Mouse (Mus musculus): ENCODE data around the gene Pdlim7. TPM values are rescaled to one million over a fixed set of nuclear protein-coding genes. Genes with fewer than 3 reads are reported as not detected.

The Pdlim7 gene
- polyA plus RNA-seq (2015; fragmentation: Nextera tagmentation; extraction: Ambion mirVana), result 169 and 176 TPM in 2 replicates

- H3K27me3 ChIP-seq (replicated peaks), result 0 out of 2 replicates have a peak, but pooled peaks cover 3% of the 10 kb centered on the region
- WGBS, result under 1% methylated on average over 52 of the region's 55 CpGs
- H3K4me1 ChIP-seq, result peaks cover 34% of the 10 kb centered on the region
- peak within 1 kb of the TSS; percentile 92 for H3K9ac ChIP-seq (replicated peaks)
- peak within 1 kb of the TSS; percentile 77 for H3K4me2 ChIP-seq
- no peaks in the 10 kb centered on the region for H3K9me3 ChIP-seq (replicated peaks)
- peaks cover 25% of the 10 kb centered on the region for H3K36me3 ChIP-seq
- peak within 1 kb of the TSS; percentile 88 for H3K27ac ChIP-seq (replicated peaks)
- H3K4me3 ChIP-seq (replicated peaks), result peak within 1 kb of the TSS; percentile 86
- ATAC-seq (ENCODE audit: low FRiP score), result peak; percentile 89
Measured at GRCm38 (mm10) chr13:55513111-55513748, at the start of gene Pdlim7. Gene Pdlim7 (minus strand): TSS chr13:55513676.

DNA sequence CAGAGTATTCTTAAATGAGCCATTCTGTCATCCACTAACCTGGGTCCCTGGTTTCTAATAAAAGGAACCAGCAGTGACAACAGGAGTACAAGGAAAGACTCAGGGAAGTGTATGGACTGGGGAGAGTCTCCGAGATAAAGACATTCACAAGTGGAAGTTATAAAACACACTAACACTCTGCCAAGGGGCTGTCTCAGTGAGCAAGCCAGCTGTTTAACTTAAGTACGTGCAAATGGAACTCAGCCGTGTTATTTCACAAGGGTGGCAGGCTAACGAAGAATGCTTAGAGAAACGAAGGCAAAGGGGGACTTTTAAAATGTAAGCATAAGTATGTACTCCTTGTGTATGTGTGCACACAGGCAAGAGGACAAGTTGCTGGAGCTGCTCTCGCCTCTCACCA lies 44.0 kb upstream of the Pdlim7 start:
- WGBS, result 77% methylated on average over 6 of the region's 6 CpGs
- H3K27ac ChIP-seq (replicated peaks), result no peak overlapping the region
- no peak overlapping the region for H3K9ac ChIP-seq (replicated peaks)
- H3K4me3 ChIP-seq (replicated peaks), result no peak overlapping the region
- H3K4me2 ChIP-seq, result no peak overlapping the region
- H3K9me3 ChIP-seq (replicated peaks), result no peaks in the 10 kb centered on the region
- H3K4me1 ChIP-seq, result no peaks in the 10 kb centered on the region
- ATAC-seq (ENCODE audit: low FRiP score), result no peak
- no peaks in the 10 kb centered on the region for H3K27me3 ChIP-seq (replicated peaks)
- peaks cover 31% of the 10 kb centered on the region for H3K36me3 ChIP-seq

DNA sequence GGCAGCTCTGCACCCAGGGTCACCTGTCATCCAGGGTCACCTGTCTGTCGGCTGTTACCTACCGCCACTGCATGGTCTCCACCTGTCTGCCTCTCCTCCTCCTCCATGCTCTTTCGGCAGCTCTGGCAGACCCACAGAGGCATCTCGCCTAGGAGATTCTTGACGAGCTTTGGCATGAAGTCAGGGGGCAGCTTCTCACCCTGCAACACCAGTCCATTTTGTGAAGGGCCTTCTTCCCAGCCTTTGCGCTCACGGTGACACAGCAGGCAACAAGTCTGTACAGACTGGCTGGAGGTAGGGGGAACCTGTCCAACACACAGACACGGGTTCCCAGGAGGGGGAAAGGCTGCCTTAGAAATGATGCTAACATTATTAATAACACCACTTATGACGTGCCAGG lies 42.4 kb upstream of the Pdlim7 start:
- Histone ChIP-seq H3K9ac (replicated peaks) (no peak overlapping the region), H3K4me2 (no peak overlapping the region), H3K36me3 (peaks cover 46% of the 10 kb centered on the region), H3K27me3 (replicated peaks) (no peaks in the 10 kb centered on the region), H3K4me3 (replicated peaks) (no peak overlapping the region), H3K9me3 (replicated peaks) (no peaks in the 10 kb centered on the region), H3K4me1 (no peaks in the 10 kb centered on the region), H3K27ac (replicated peaks) (no peak overlapping the region)
- no peak for ATAC-seq (ENCODE audit: low FRiP score)
- 92% methylated on average over 9 of the region's 9 CpGs for WGBS

- Histone ChIP-seq H3K4me2 (no peak overlapping the region), H3K27me3 (replicated peaks) (no peaks in the 10 kb centered on the region), H3K4me3 (replicated peaks) (no peak overlapping the region), H3K27ac (replicated peaks) (no peak overlapping the region), H3K36me3 (peaks cover 91% of the 10 kb centered on the region), H3K9me3 (replicated peaks) (no peaks in the 10 kb centered on the region), H3K4me1 (no peaks in the 10 kb centered on the region), H3K9ac (replicated peaks) (no peak overlapping the region)
- no peak for ATAC-seq (ENCODE audit: low FRiP score)
- 91% methylated on average over 15 of the region's 15 CpGs for WGBS
Measured at GRCm38 (mm10) chr13:55549061-55549460, 35.6 kb upstream of the Pdlim7 start.

DNA sequence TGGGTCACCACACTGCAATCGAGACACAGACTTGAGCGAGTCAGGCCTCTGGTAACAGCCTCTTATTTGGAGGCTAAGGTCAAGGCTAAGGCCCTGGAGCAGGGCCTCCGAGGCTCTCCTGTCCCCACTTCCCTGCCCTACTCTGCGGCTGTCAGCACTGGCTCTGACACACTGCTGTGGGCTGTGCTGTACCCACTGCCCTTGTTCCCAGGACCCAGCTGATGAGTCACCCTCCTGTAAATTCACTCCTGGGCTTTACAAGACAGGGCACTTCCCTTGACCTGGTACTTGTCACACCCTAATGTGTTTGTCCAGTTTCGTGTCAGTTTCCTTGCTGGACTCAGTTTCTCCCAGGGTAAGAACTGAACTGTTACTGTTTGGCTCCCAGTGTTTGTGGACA lies 35.0 kb upstream of the Pdlim7 start:
- Histone ChIP-seq H3K27ac (replicated peaks) (no peak overlapping the region), H3K4me1 (no peaks in the 10 kb centered on the region), H3K36me3 (peaks cover 92% of the 10 kb centered on the region), H3K4me2 (no peak overlapping the region), H3K27me3 (replicated peaks) (no peaks in the 10 kb centered on the region), H3K9ac (replicated peaks) (no peak overlapping the region), H3K9me3 (replicated peaks) (no peaks in the 10 kb centered on the region), H3K4me3 (replicated peaks) (no peak overlapping the region)
- 92% methylated on average over 5 of the region's 5 CpGs for WGBS
- no peak for ATAC-seq (ENCODE audit: low FRiP score)

- no peaks in the 10 kb centered on the region for H3K9me3 ChIP-seq (replicated peaks)
- no peak overlapping the region for H3K4me3 ChIP-seq (replicated peaks)
- no peaks in the 10 kb centered on the region for H3K4me1 ChIP-seq
- no peak for ATAC-seq (ENCODE audit: low FRiP score)
- 91% methylated on average over 2 of the region's 2 CpGs for WGBS
- H3K36me3 ChIP-seq, result peaks cover 92% of the 10 kb centered on the region
- no peaks in the 10 kb centered on the region for H3K27me3 ChIP-seq (replicated peaks)
- no peak overlapping the region for H3K27ac ChIP-seq (replicated peaks)
- no peak overlapping the region for H3K4me2 ChIP-seq
- H3K9ac ChIP-seq (replicated peaks), result no peak overlapping the region
Measured at GRCm38 (mm10) chr13:55547916-55548315, 34.4 kb upstream of the Pdlim7 start.

- no peaks in the 10 kb centered on the region for H3K9me3 ChIP-seq (replicated peaks)
- peaks cover 97% of the 10 kb centered on the region for H3K36me3 ChIP-seq
- ATAC-seq (ENCODE audit: low FRiP score), result no peak
- WGBS, result 92% methylated on average over 6 of the region's 6 CpGs
- H3K4me3 ChIP-seq (replicated peaks), result no peak overlapping the region
- no peak overlapping the region for H3K27ac ChIP-seq (replicated peaks)
- H3K4me2 ChIP-seq, result no peak overlapping the region
- no peaks in the 10 kb centered on the region for H3K27me3 ChIP-seq (replicated peaks)
- H3K4me1 ChIP-seq, result no peaks in the 10 kb centered on the region
- H3K9ac ChIP-seq (replicated peaks), result no peak overlapping the region
Measured at GRCm38 (mm10) chr13:55544792-55545191, 31.3 kb upstream of the Pdlim7 start.

DNA sequence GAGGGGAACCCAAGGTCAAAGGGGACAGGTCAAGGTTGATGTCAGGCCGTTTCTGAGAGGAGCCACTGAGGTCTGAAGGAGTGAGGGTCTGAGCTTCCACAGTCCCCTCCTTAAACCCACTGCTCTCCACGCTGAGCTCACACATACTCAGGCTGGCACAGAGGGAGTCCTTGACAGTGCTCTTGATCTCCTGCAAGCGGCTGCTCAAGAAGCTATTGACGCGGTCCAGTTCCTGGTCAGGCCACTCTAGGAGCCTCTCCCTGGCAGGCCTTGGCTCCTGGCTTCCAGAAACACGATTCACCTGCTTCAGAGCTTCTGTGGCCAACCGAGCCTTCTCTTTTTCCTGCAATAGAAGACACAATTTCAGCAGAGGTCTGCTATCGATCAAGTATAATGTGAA lies 30.0 kb upstream of the Pdlim7 start:
- no peak for ATAC-seq (ENCODE audit: low FRiP score)
- Histone ChIP-seq H3K27ac (replicated peaks) (no peak overlapping the region), H3K27me3 (replicated peaks) (no peaks in the 10 kb centered on the region), H3K9ac (replicated peaks) (no peak overlapping the region), H3K4me1 (no peaks in the 10 kb centered on the region), H3K9me3 (replicated peaks) (no peaks in the 10 kb centered on the region), H3K4me2 (no peak overlapping the region), H3K4me3 (replicated peaks) (no peak overlapping the region), H3K36me3 (peaks cover 99% of the 10 kb centered on the region)
- WGBS, result 94% methylated on average over 8 of the region's 8 CpGs

DNA sequence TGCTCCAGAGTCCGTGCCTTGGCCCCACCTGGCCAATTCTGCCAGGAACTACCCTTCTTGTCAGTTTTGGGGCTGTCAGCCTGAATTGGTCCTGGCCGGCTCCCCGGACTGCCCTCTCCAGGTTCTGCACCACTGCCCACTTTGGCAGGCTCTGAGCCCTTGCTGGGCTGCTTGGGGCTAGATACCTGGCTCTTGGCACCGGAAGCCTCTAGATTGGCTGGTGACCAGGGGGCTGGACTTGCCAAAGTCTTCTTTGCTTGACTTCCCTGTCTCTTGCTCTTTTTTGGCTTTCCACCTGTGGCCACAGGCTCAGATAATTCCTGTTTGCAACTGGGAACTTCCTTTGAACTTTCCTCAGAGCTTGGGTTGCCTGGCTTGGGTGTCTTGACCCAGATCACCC lies 29.4 kb upstream of the Pdlim7 start:
- 97% methylated on average over 4 of the region's 4 CpGs for WGBS
- H3K27me3 ChIP-seq (replicated peaks), result no peaks in the 10 kb centered on the region

GRCm38 (mm10) chr13:55540933-55541332 lies 27.5 kb upstream of the Pdlim7 start:
- Histone ChIP-seq H3K27me3 (replicated peaks) (no peaks in the 10 kb centered on the region), H3K4me3 (replicated peaks) (no peak overlapping the region), H3K4me1 (0 out of 2 replicates have a peak, but pooled peaks cover 4% of the 10 kb centered on the region), H3K36me3 (peaks cover 83% of the 10 kb centered on the region), H3K27ac (replicated peaks) (no peak overlapping the region), H3K9ac (replicated peaks) (no peak overlapping the region), H3K4me2 (no peak overlapping the region), H3K9me3 (replicated peaks) (no peaks in the 10 kb centered on the region)
- 96% methylated on average over 2 of the region's 2 CpGs for WGBS
- no peak for ATAC-seq (ENCODE audit: low FRiP score)

More for the DNA sequence above, 29.4 kb upstream of the Pdlim7 start:
- Histone ChIP-seq H3K9ac (replicated peaks) (no peak overlapping the region), H3K27ac (replicated peaks) (no peak overlapping the region), H3K4me2 (no peak overlapping the region), H3K4me1 (no peaks in the 10 kb centered on the region), H3K4me3 (replicated peaks) (no peak overlapping the region), H3K9me3 (replicated peaks) (no peaks in the 10 kb centered on the region), H3K36me3 (peaks cover 99% of the 10 kb centered on the region)
- no peak for ATAC-seq (ENCODE audit: low FRiP score)

- ATAC-seq (ENCODE audit: low FRiP score), result peak; percentile 97
- Histone ChIP-seq H3K4me3 (replicated peaks) (peak within 1 kb of the TSS; percentile 76), H3K27ac (replicated peaks) (peak within 1 kb of the TSS; percentile 88), H3K9ac (replicated peaks) (peak within 1 kb of the TSS; percentile 82), H3K9me3 (replicated peaks) (no peaks in the 10 kb centered on the region), H3K27me3 (replicated peaks) (no peaks in the 10 kb centered on the region), H3K4me2 (peak within 1 kb of the TSS; percentile 96), H3K36me3 (peaks cover 69% of the 10 kb centered on the region), H3K4me1 (peaks cover 23% of the 10 kb centered on the region)
- WGBS, result under 1% methylated on average over 70 of the region's 70 CpGs
Measured at GRCm38 (mm10) chr13:55536194-55537175, 23.0 kb upstream of the Pdlim7 start, which contains the start of gene Ddx41. Gene Ddx41 (minus strand): TSS chr13:55536658.
